Mouse (Mus musculus) G1E (cell line): ENCODE measurements around the gene Sgca. TPM values are rescaled to one million over a fixed set of nuclear protein-coding genes. Genes with fewer than 3 reads are reported as not detected.

Experiments
- ATAC-seq: 2 replicates; pipeline ENCODE4 v1.8.0; 2016; ENCODE audit warnings: mild to moderate bottlenecking; ENCODE audit not compliant: insufficient number of reproducible peaks, poor library complexity, low FRiP score, severe bottlenecking; ENCODE audit errors: extremely low read depth
- DNase-seq: peaks from one replicate; pipeline ENCODE4 v3.0.0; 2012; ENCODE audit warnings: low spot score
- H3K27me3 ChIP-seq: 2 replicates; pipeline ENCODE4 v1.6.1; 2012; ENCODE audit warnings: mild to moderate bottlenecking, low read length, inconsistent platforms; ENCODE audit not compliant: insufficient read depth
- H3K36me3 ChIP-seq: replicated peaks from 2 replicates; pipeline ENCODE3; 2012; ENCODE audit warnings: mild to moderate bottlenecking, inconsistent platforms
- H3K4me1 ChIP-seq: 2 replicates; pipeline ENCODE4 v1.6.1; 2012; ENCODE audit warnings: low read depth, low read length, inconsistent platforms, mixed read lengths; ENCODE audit not compliant: insufficient read depth
- H3K4me3 ChIP-seq: 2 replicates; pipeline ENCODE4 v1.5.1; 2012; ENCODE audit warnings: low read depth, mild to moderate bottlenecking, inconsistent platforms, low read length, moderate library complexity, mixed read lengths
- H3K9me3 ChIP-seq: replicated peaks from 2 replicates; pipeline ENCODE4 v1.6.1; 2012; ENCODE audit warnings: inconsistent platforms
- CTCF ChIP-seq: IDR thresholded peaks from 2 replicates; pipeline ENCODE4 v1.5.1; 2012; ENCODE audit warnings: low read depth, low read length, inconsistent platforms, mixed read lengths
- GATA1 ChIP-seq: IDR thresholded peaks from 2 replicates; pipeline ENCODE4 v1.6.1; 2012; ENCODE audit warnings: borderline replicate concordance, low read length, inconsistent platforms, mixed read lengths
- GATA2 ChIP-seq: IDR thresholded peaks from 2 replicates; pipeline ENCODE4 v1.6.1; 2012; ENCODE audit warnings: low read depth, low read length, inconsistent platforms, borderline replicate concordance
- POLR2AphosphoS5 ChIP-seq: IDR thresholded peaks from 2 replicates; pipeline ENCODE4 v1.6.1; 2012; ENCODE audit warnings: low read depth, low read length, inconsistent platforms; ENCODE audit not compliant: insufficient replicate concordance
- TAL1 ChIP-seq: conservative IDR thresholded peaks from 2 replicates; pipeline ENCODE4 v1.6.1; 2012; ENCODE audit warnings: low read depth, low read length, inconsistent platforms, mixed read lengths
- polyA plus RNA-seq: library from polyadenylated mRNA; stranded (reverse); fragments of >175 nt; gene quantifications from 2 replicates; pipeline ENCODE4 v1.2.3, GENCODE M21; 2012
- total RNA-seq, 2 experiments: library from RNA; stranded (forward) in 1 of 2; stranded (reverse) in 1 of 2; fragments of 200-1000 nt in 1 of 2; fragments of >200 nt in 1 of 2; fragmentation: Nextera tagmentation in 1 of 2; gene quantifications; 2 replicates each; pipeline ENCODE4 v1.2.3; 2014 to 2017

Sgca gene
- total and polyA plus RNA-seq, 3 experiments: 0.87 TPM; not detected in 2

DNA sequence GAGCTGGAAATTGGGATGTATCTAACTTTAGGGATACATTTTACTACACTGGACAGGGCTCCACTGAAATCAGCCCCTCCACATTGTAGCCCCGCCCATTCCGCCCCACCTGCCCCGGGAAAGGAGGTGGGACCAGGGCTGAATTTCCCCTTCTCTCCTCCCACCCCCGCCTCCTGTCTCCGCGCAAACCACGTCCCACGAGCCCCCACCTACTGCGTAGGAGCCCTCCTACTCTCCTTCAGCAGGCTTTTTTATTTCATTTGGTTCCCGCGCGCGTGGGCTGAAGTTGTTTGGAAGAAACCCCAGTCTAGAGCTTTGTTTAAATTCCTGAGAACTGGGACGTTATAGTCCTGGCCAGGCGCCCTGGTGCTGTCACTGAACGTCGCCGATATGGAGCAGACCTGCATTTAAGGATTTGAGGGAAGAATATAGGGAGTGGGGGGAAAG lies 38.8 kb downstream of the Sgca start:
- H3K36me3 ChIP-seq: no peaks in the 10 kb centered on the region
- H3K27me3 ChIP-seq: peaks cover 53% of the 10 kb centered on the region
- TF ChIP-seq POLR2AphosphoS5 (no peak), TAL1 (no peak), GATA2 (no peak), GATA1 (no peak), CTCF (no peak)

DNA sequence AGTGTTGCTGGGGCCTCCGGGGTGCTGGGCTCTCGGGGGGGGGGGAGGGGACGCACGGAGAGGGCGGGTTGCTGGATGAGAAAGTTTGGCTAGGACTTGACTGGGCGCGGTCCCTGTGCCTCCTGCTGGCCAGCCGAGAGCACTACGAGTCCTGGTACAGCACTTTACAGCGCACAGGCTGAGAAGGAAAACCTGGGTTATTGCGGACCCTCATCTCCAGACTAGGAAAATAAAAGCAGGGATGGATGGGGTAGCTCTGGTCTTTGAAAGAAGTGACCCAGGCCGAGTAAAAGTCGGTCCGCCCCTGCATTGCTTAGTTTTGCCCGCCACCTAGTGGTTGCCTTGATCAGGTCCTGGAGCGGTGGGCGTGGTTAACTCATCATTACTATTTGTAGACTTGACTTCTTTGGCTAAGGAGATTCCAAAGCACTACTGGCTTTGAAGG lies 39.3 kb downstream of the Sgca start:
- TF ChIP-seq CTCF (peak; percentile 66), POLR2AphosphoS5 (no peak)
- peak overlapping the region; percentile 20; the same call in 1 of the 2 replicates for H3K4me3 ChIP-seq
- H3K9me3 ChIP-seq: no peaks in the 10 kb centered on the region
- H3K27me3 ChIP-seq: peaks cover 49% of the 10 kb centered on the region
- peaks cover 21% of the 10 kb centered on the region for H3K4me1 ChIP-seq
- ATAC-seq (peak; percentile 62), DNase-seq (peak; percentile 77)
- no peaks in the 10 kb centered on the region for H3K36me3 ChIP-seq

More for the DNA sequence above, 38.8 kb downstream of the Sgca start:
- Histone ChIP-seq H3K4me1 (peaks cover 21% of the 10 kb centered on the region), H3K4me3 (peak overlapping the region; percentile 51; the same call in 1 of the 2 replicates), H3K9me3 (no peaks in the 10 kb centered on the region)
- DNase-seq (no peak), ATAC-seq (no peak)

DNA sequence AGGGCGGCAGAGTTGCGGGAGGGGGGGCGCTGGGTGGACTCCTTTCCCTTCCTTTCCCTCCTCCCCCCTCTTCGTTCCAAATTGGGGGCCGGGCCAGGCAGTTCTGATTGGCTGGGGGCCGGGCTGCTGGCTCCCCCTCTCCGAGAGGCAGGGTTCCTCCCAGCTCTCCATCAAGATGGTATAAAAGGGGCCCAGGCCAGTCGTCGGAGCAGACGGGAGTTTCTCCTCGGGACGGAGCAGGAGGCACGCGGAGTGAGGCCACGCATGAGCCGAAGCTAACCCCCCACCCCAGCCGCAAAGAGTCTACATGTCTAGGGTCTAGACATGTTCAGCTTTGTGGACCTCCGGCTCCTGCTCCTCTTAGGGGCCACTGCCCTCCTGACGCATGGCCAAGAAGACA lies 40.1 kb downstream of the Sgca start, which contains the start of gene Col1a1:
Gene Col1a1 (plus strand): TSS at position 180 of the 400 bp plus-strand sequence.
- ATAC-seq: no peak
- no peaks in the 10 kb centered on the region for H3K36me3 ChIP-seq
- H3K4me1 ChIP-seq: peaks cover 16% of the 10 kb centered on the region
- H3K27me3 ChIP-seq: peaks cover 44% of the 10 kb centered on the region
- H3K4me3 ChIP-seq: peak within 1 kb of the TSS; percentile 20; the same call in 1 of the 2 replicates
- TF ChIP-seq CTCF (no peak), POLR2AphosphoS5 (no peak), GATA1 (no peak), TAL1 (no peak), GATA2 (no peak)
- no peaks in the 10 kb centered on the region for H3K9me3 ChIP-seq
- no peak for DNase-seq

DNA sequence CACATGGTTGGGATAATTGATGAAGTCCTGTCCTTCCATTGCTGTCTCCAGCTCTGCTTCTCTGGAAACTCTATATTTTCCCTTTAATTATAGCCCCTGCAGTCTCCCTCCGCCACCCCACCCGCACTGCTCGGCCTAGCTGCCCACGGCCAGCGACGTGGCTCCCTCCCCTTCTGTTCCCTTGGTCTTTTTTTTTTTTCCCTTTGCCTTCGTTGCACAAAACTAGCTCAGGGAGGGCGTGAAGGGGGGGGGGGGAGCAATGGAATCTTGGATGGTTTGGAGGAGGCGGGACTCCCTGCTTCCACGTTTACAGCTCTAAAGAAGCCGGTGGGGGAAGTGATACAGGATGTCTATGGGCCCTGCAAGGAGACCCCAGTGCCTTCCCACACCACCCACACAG lies 41.6 kb downstream of the Sgca start:
- H3K4me1 ChIP-seq: peaks cover 16% of the 10 kb centered on the region
- peaks cover 42% of the 10 kb centered on the region for H3K27me3 ChIP-seq
- H3K4me3 ChIP-seq: no peak overlapping the region
- H3K9me3 ChIP-seq: no peaks in the 10 kb centered on the region
- H3K36me3 ChIP-seq: no peaks in the 10 kb centered on the region
- TF ChIP-seq GATA1: no peak
- ATAC-seq: no peak
- no peak for DNase-seq

DNA sequence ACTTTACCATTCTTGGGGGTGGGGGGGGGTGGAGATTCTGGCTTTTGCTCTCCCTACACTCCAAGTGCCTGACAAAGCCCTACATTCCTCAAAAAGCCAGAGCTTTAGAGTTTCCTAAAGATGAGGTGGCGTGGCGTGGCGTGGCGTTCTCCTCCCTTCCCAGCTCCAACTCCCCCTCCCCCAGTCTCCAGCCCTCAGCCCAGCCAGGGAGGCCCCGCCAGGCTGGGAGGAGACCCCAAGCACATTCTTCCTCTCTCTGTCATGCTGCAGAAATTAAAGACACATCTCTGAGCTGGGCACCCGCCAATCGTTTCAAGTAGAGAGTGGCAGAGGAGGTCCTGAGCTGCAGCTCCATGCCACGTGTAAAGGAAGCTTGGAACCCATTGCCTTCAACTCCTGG lies 42.5 kb downstream of the Sgca start:
- no peak for DNase-seq
- Histone ChIP-seq H3K27me3 (peaks cover 40% of the 10 kb centered on the region), H3K36me3 (no peaks in the 10 kb centered on the region), H3K4me1 (peaks cover 22% of the 10 kb centered on the region), H3K4me3 (no peak overlapping the region), H3K9me3 (no peaks in the 10 kb centered on the region)
- TF ChIP-seq CTCF (no peak), GATA1 (no peak), POLR2AphosphoS5 (no peak)
- ATAC-seq: no peak

DNA sequence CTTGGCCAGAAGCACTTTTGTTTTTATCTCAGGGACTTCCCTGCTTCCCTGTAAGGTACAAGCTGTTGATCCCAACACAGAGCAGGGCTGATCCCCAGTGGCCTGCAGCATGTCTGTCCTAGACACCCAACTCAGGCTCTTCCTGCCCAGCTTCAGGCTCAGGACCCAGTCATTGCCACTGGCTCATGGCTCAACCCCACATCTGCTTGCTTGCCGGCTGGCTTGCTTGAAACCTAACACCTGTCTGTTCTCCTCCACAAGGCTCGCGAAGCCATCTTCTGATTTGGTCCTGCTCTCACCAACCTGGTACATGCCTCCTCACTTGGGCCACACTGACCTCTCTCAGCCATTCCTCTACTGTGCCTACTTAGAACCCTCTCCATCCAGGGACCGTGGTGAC lies 46.0 kb downstream of the Sgca start:
- no peaks in the 10 kb centered on the region for H3K36me3 ChIP-seq
- H3K27me3 ChIP-seq: peaks cover 32% of the 10 kb centered on the region
- ATAC-seq (no peak), DNase-seq (no peak)
- peaks cover 8% of the 10 kb centered on the region for H3K4me1 ChIP-seq
- no peaks in the 10 kb centered on the region for H3K9me3 ChIP-seq
- no peak overlapping the region for H3K4me3 ChIP-seq
- TF ChIP-seq GATA1 (no peak), CTCF (no peak), POLR2AphosphoS5 (no peak), GATA2 (no peak)

DNA sequence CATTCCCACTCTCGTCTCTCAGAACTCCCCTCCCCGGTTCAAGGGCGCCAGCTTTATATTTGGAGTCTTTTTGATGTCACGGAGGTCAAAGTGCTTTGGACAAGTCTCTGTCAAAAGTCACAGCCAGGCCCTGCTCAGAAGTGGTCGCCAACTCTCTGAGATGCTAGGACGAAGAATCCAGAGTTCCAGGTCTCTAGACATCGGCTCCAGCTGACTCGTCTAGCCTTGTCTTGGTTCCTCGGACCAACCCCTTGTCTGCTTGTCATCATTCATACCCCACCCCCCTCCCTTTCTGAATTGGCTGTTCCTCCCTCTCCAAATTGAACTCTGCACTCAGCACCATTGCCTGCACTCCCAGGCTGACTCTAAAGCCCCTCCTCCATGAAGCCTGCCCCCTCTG lies 46.5 kb downstream of the Sgca start:
- Histone ChIP-seq H3K27me3 (peaks cover 32% of the 10 kb centered on the region), H3K36me3 (no peaks in the 10 kb centered on the region), H3K9me3 (no peaks in the 10 kb centered on the region), H3K4me3 (no peak overlapping the region), H3K4me1 (peaks cover 8% of the 10 kb centered on the region)
- no peak for TF ChIP-seq CTCF
- TF ChIP-seq GATA2: no peak
- no peak for TF ChIP-seq POLR2AphosphoS5
- TF ChIP-seq GATA1: no peak
- no peak for TF ChIP-seq TAL1
- no peak for ATAC-seq
- no peak for DNase-seq
